Mouse (Mus musculus) T-cell, adult 2 months (primary cell): ENCODE results near the gene Akap3.

ENCODE experiments used
- DNase-seq: peaks from one replicate; pipeline ENCODE4 v3.0.0; 2022; ENCODE audit warnings: low spot score

The Akap3 gene

GRCm38 (mm10) chr6:126852881-126853280 is at the start of gene Akap3:
TSS of gene Akap3 (plus strand) at chr6:126853098.
- peak; percentile 17 for DNase-seq

- peak; percentile 55 for DNase-seq
Measured at GRCm38 (mm10) chr6:126806783-126807182, 46.1 kb upstream of the Akap3 start.

GRCm38 (mm10) chr6:126808134-126808533 is 44.8 kb upstream of the Akap3 start:
- peak; percentile 16 for DNase-seq

- no peak for DNase-seq
Measured at GRCm38 (mm10) chr6:126808561-126808960, 44.3 kb upstream of the Akap3 start.

GRCm38 (mm10) chr6:126811481-126811880 is 41.4 kb upstream of the Akap3 start:
- DNase-seq: peak; percentile 70

- no peak for DNase-seq
Measured at GRCm38 (mm10) chr6:126815206-126815750, 37.6 kb upstream of the Akap3 start.

GRCm38 (mm10) chr6:126816338-126816737 is 36.6 kb upstream of the Akap3 start:
- no peak for DNase-seq

GRCm38 (mm10) chr6:126823087-126823486 is 29.8 kb upstream of the Akap3 start:
- no peak for DNase-seq

- DNase-seq: no peak
Measured at GRCm38 (mm10) chr6:126836628-126837027, 16.3 kb upstream of the Akap3 start.

- peak; percentile 92 for DNase-seq
Measured at GRCm38 (mm10) chr6:126848712-126849704, 3.9 kb upstream of the Akap3 start, which contains the start of gene Ndufa9. TSS of gene Ndufa9 (minus strand) at chr6:126849136.

GRCm38 (mm10) chr6:126877118-126877517 is 24.2 kb downstream of the Akap3 start:
- no peak for DNase-seq

- DNase-seq: no peak
Measured at GRCm38 (mm10) chr6:126907378-126907777, 54.5 kb downstream of the Akap3 start.

- DNase-seq: no peak
Measured at GRCm38 (mm10) chr6:126907876-126908275, 55.0 kb downstream of the Akap3 start.

- DNase-seq: no peak
Measured at GRCm38 (mm10) chr6:126910727-126911126, 57.8 kb downstream of the Akap3 start.

GRCm38 (mm10) chr6:126914928-126915327 is 62.0 kb downstream of the Akap3 start:
- DNase-seq: no peak

- peak; percentile 16 for DNase-seq
Measured at GRCm38 (mm10) chr6:126921111-126921881, 68.4 kb downstream of the Akap3 start, which contains the start of gene Dyrk4. TSS of gene Dyrk4 (minus strand) at chr6:126921839.
